Comparison of ENCODE assay signal across 15 mouse cellular contexts in the genomic region with DNA sequence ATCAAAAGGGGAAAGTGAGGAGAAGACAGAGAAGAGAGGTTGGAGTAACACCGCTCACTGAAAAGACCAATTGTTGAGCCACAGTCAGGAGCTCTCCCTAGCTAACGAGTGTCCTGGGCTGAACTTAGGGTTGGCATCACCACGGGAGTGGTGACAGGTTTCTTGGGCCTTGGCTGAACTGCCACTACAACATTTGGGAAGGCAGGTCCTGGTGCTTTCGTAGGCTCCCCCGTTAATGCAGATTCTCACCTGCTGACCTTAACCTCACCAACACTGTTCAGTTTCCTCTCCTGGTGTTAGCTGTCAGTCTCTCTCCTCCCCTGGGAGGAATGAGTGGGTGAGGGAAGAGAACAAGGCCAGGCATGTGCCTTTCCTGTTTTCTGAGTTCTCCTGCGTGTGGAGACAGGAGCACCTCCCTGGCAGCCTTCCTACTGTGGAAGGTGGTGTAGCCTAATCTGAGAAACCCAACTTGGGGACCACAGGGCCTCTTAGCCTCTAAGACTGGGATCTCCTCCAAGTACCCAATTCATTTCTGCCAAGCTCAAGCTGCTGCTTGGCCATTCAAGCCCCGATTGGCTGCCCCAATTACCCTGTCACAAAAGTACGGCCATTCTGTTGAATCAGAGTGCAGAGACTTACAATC.
A peak's percentile ranks its signal among the peaks of the same experiment; 100 is the strongest.
DNase-seq lines count a peak whose midpoint lies in the region; TF ChIP-seq lines count a peak whose summit lies in the region.
"Had no signal": no experiment of that assay in that cellular context is flagged by ENCODE, and none has a peak within 500 bp of the region (broad histone marks: within the 10 kb centered on the region; RNA-seq: fewer than 3 reads in every experiment).

No protein-coding gene starts in this region.

- intact Hi-C loops in heart, adult 2 months (cut with DNase I), result no loop called here
- intact Hi-C loops in heart, postnatal 25 days (cut with DNase I), result loop anchor here (5.0 kb wide), 1 partner anchor 44 kb away; no protein-coding TSS in a partner anchor

- H3K27ac ChIP-seq in heart, adult 2 months, result peak overlapping the region; percentile 70
- H3K27ac ChIP-seq: midbrain, embryonic 12.5 days; neural tube, embryonic 13.5 days had no signal

- H3K4me1 ChIP-seq in heart, adult 2 months (ENCODE audit: control insufficient read depth, insufficient read depth, low read length), result peaks cover 5% of the 10 kb centered on the region
- H3K4me1 ChIP-seq: midbrain, embryonic 12.5 days; neural tube, embryonic 13.5 days had no signal

- H3K36me3 ChIP-seq in heart, adult 2 months (ENCODE audit: control insufficient read depth, insufficient read depth, low read length), result no peaks in the 10 kb centered on the region

- 42% methylated on average over 8 of the region's 8 CpGs for WGBS in heart, adult 2 months

- no peaks in the 10 kb centered on the region for H3K79me2 ChIP-seq in heart, adult 2 months (replicated peaks; ENCODE audit: control insufficient read depth, insufficient read depth, low read length)

- TF ChIP-seq POLR2A in heart, adult 2 months (IDR thresholded peaks at IDR 0.05; ENCODE audit: insufficient read depth, low read depth, low read length), result no peak

- TF ChIP-seq CTCF in heart, adult 2 months (IDR thresholded peaks at IDR 0.05), result no peak

- H3K27me3 ChIP-seq in heart, adult 2 months (ENCODE audit: control insufficient read depth, insufficient read depth, low read length), result no peaks in the 10 kb centered on the region
- H3K27me3 ChIP-seq: midbrain, embryonic 12.5 days; neural tube, embryonic 13.5 days had no signal

- no peak overlapping the region for H3K9ac ChIP-seq in heart, adult 2 months (ENCODE audit: low read depth, low read length)
- H3K9ac ChIP-seq: midbrain, embryonic 12.5 days; neural tube, embryonic 13.5 days had no signal

- peak; percentile 42 to 63 for DNase-seq in heart, adult 2 months
- DNase-seq in heart, postnatal 25 days (ENCODE audit: low spot score), result no peak
- peak; percentile 37 to 44 for DNase-seq in urinary bladder, postnatal 36 days (ENCODE audit: low spot score in 2 of 2)
- no peak for DNase-seq in urinary bladder, postnatal 10 days (ENCODE audit: low spot score)
- peak; percentile 37 to 71 for DNase-seq in heart, adult 9 months (ENCODE audit: low spot score in 2 of 2)
- no peak for DNase-seq in right cerebral cortex, postnatal 14 days
- DNase-seq in spleen, postnatal 10 days (ENCODE audit: low spot score in 2 of 2), result no peak
- DNase-seq: cerebellum, adult 9-10 months; gastrocnemius, postnatal 10 days; kidney, postnatal 36 days; liver; retina, postnatal 1 day; thymus, postnatal 14 days had no signal

- no peak overlapping the region for H3K4me3 ChIP-seq in heart, adult 2 months
- H3K4me3 ChIP-seq: midbrain, embryonic 12.5 days; neural tube, embryonic 13.5 days had no signal

- peak; percentile 47; the same call in 1 of the 2 replicates for TF ChIP-seq EP300 in heart, adult 2 months (IDR thresholded peaks at IDR 0.05; ENCODE audit: insufficient read depth, low read depth, low read length)

Comparison
In these comparisons a context has a peak if more than half of its experiments do, and no peak if none do; other contexts are left out.
1. DNase-seq: peak in heart, adult 2 months (2 of 2), urinary bladder, postnatal 36 days (2 of 2) and heart, adult 9 months (2 of 2); none in heart, postnatal 25 days (single experiment), urinary bladder, postnatal 10 days (single experiment), right cerebral cortex, postnatal 14 days (single experiment) and spleen, postnatal 10 days (0 of 2).